In the genomic region with DNA sequence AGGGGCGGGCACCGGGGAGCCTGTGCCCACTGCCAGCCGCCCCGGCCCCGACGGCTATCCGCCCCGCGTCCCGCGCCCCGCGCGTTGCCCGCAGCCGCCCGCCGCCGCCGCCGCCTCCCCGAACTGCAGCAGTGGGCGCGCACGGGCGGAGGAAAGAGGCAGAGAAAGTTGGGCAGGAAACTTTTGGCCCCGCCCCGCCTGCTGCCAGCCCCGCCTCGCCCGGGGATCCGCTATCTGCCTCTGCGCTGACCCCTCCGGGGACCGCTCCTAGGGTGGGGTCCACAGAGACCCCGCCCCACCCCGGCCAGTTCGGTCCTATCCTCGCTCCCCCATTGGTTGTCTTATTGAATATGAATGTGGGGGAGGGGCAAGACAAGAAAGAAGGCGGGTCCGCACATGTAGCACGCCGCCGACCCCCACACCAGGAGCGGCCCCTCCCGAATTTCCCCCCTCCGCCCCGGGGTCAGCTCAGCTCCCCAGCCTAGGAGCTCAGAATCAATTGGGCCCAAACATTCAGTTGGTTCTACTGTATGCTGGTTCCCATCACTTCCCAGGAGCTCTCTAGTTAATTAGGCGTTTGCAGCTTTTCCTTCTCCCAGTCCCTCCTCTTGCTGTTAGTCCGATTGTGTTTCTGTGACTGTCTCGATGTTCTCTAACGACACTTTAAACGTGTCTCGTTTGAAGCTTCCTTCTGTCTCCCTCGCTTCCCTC, we compare ENCODE assay signal across 8 mouse cellular contexts. TPM values are rescaled to one million over a fixed set of nuclear protein-coding genes. Genes with fewer than 3 reads are reported as not detected.
DNase-seq lines count a peak whose midpoint lies in the region; ATAC-seq and TF ChIP-seq lines count a peak whose summit lies in the region.

Gene Zcchc24, minus strand, starts transcription at position 125 of the 711 bp plus-strand sequence.

- peak within 1 kb of the TSS; percentile 68 for H3K9ac ChIP-seq in MEL (ENCODE audit: control insufficient read depth, low read depth, low read length, poor library complexity, severe bottlenecking)
- H3K9ac ChIP-seq in hindbrain, embryonic 11.5 days (ENCODE audit: low read depth, low read length) = peak within 1 kb of the TSS; percentile 62
- peak within 1 kb of the TSS; percentile 90 for H3K9ac ChIP-seq in lung, embryonic 16.5 days (ENCODE audit: low read length)

- no peaks in the 10 kb centered on the region for H3K9me3 ChIP-seq in MEL (replicated peaks; ENCODE audit: insufficient read depth, low read length)
- no peaks in the 10 kb centered on the region for H3K9me3 ChIP-seq in hindbrain, embryonic 11.5 days (ENCODE audit: control insufficient read depth, low read length)
- H3K9me3 ChIP-seq in lung, embryonic 16.5 days (ENCODE audit: control insufficient read depth, low read length) = no peaks in the 10 kb centered on the region

- H3K4me3 ChIP-seq in MEL (ENCODE audit: control insufficient read depth in 1 of 2, insufficient read depth in 1 of 2, low read depth in 2 of 2, low read length in 2 of 2) = peak within 1 kb of the TSS; percentile 66 to 74
- H3K4me3 ChIP-seq in cerebellum, adult 2 months (replicated peaks; ENCODE audit: insufficient read depth, low read depth, low read length) = peak within 1 kb of the TSS; percentile 52
- peak within 1 kb of the TSS; percentile 59 for H3K4me3 ChIP-seq in hindbrain, embryonic 11.5 days (ENCODE audit: low read depth, low read length)
- H3K4me3 ChIP-seq in lung, embryonic 16.5 days (ENCODE audit: low read length) = peak within 1 kb of the TSS; percentile 82

- peak in 1 of 2 experiments; percentile 42; a peak in 1 of 4 replicates for TF ChIP-seq POLR2A in MEL (IDR thresholded peaks at IDR 0.05; ENCODE audit: control insufficient read depth in 1 of 2, insufficient read depth in 1 of 2, low read depth in 1 of 2, low read length in 2 of 2, poor library complexity in 1 of 2)
- TF ChIP-seq POLR2A in cerebellum, adult 2 months (IDR thresholded peaks at IDR 0.05; ENCODE audit: borderline replicate concordance, insufficient read depth, low read length) = no peak

- peaks cover 0 to 3% of the 10 kb centered on the region in 2 experiments; a peak in 2 of 4 replicates for H3K4me1 ChIP-seq in MEL (ENCODE audit: control insufficient read depth in 1 of 2, insufficient read depth in 2 of 2, low read length in 2 of 2)
- H3K4me1 ChIP-seq in cerebellum, adult 2 months (ENCODE audit: control insufficient read depth, insufficient read depth, low read length) = no peaks in the 10 kb centered on the region; the same call in 1 of the 2 replicates
- H3K4me1 ChIP-seq in hindbrain, embryonic 11.5 days (replicated peaks; ENCODE audit: control insufficient read depth, insufficient read depth, low read length) = peaks cover 19% of the 10 kb centered on the region
- H3K4me1 ChIP-seq in lung, embryonic 16.5 days (replicated peaks; ENCODE audit: control insufficient read depth, insufficient read depth, low read length) = peaks cover 26% of the 10 kb centered on the region

- peak within 1 kb of the TSS; percentile 14; the same call in 1 of the 2 replicates for H3K27ac ChIP-seq in MEL (ENCODE audit: control insufficient read depth, low read depth, low read length)
- peak within 1 kb of the TSS; percentile 69 for H3K27ac ChIP-seq in cerebellum, adult 2 months (ENCODE audit: insufficient read depth, low read length)
- peak within 1 kb of the TSS; percentile 37 for H3K27ac ChIP-seq in hindbrain, embryonic 11.5 days (ENCODE audit: low read depth, low read length)
- H3K27ac ChIP-seq in lung, embryonic 16.5 days (ENCODE audit: low read length) = peak within 1 kb of the TSS; percentile 85

- H3K4me2 ChIP-seq in hindbrain, embryonic 11.5 days (replicated peaks; ENCODE audit: low read depth, low read length) = peak within 1 kb of the TSS; percentile 97
- peak within 1 kb of the TSS; percentile 84 for H3K4me2 ChIP-seq in lung, embryonic 16.5 days (ENCODE audit: low read depth, low read length)

- peak; percentile 94 for DNase-seq in MEL (ENCODE audit: low read depth, low spot score)
- peak; percentile 50 to 64 for DNase-seq in cerebellum, adult 2 months
- DNase-seq in frontal cortex, postnatal 10 days (ENCODE audit: low spot score in 2 of 2) = peak; percentile 85
- peak; percentile 91 for DNase-seq in hindbrain, embryonic 11.5 days (ENCODE audit: low spot score)
- peak; percentile 90 for DNase-seq in layer of hippocampus, adult 9-11 months
- peak; percentile 78 for DNase-seq in ovary, postnatal 10 days (ENCODE audit: low spot score)
- peak; percentile 93 for DNase-seq in thymus, postnatal 14 days

- no peak for TF ChIP-seq CTCF in MEL (IDR thresholded peaks at IDR 0.05 in 2 of 3, conservative IDR thresholded peaks at IDR 0.05 in 1 of 3; ENCODE audit: control insufficient read depth in 1 of 3, insufficient read depth in 1 of 3, low read depth in 2 of 3, low read length in 3 of 3, poor library complexity in 1 of 3, severe bottlenecking in 1 of 3)
- no peak for TF ChIP-seq CTCF in cerebellum, adult 2 months (IDR thresholded peaks at IDR 0.05; ENCODE audit: borderline replicate concordance, insufficient read depth, low read depth, low read length)

- WGBS in cerebellum, adult 2 months = 3% methylated on average over 54 of the region's 55 CpGs
- 1% methylated on average over 55 of the region's 55 CpGs for WGBS in hindbrain, embryonic 11.5 days
- 1% methylated on average over 34 of the region's 55 CpGs for WGBS in lung, embryonic 16.5 days

- ATAC-seq in hindbrain, embryonic 11.5 days (ENCODE audit: low FRiP score) = peak; percentile 89
- peak; percentile 96 for ATAC-seq in lung, embryonic 16.5 days (ENCODE audit: low read depth)

- H3K36me3 ChIP-seq in MEL (ENCODE audit: control insufficient read depth in 1 of 2, insufficient read depth in 2 of 2, low read length in 2 of 2) = peaks cover 0 to 2% of the 10 kb centered on the region in 2 experiments; a peak in 2 of 4 replicates
- no peaks in the 10 kb centered on the region for H3K36me3 ChIP-seq in hindbrain, embryonic 11.5 days (ENCODE audit: control insufficient read depth, insufficient read depth, low read length)
- H3K36me3 ChIP-seq in lung, embryonic 16.5 days (ENCODE audit: control insufficient read depth, insufficient read depth, low read length) = no peaks in the 10 kb centered on the region

- peaks cover 1% of the 10 kb centered on the region; the same call in 1 of the 2 replicates for H3K79me2 ChIP-seq in MEL (ENCODE audit: control insufficient read depth, insufficient read depth, low read length, poor library complexity)

- H3K27me3 ChIP-seq in MEL (ENCODE audit: control insufficient read depth in 1 of 2, insufficient read depth in 2 of 2, low read length in 2 of 2) = 0 out of 4 replicates have a peak, but pooled peaks cover 0 to 1% of the 10 kb centered on the region in 2 experiments
- peaks cover 7% of the 10 kb centered on the region; the same call in 1 of the 2 replicates for H3K27me3 ChIP-seq in cerebellum, adult 2 months (ENCODE audit: control insufficient read depth, insufficient read depth, low read length)
- no peaks in the 10 kb centered on the region for H3K27me3 ChIP-seq in hindbrain, embryonic 11.5 days (ENCODE audit: control insufficient read depth, insufficient read depth, low read length)
- no peaks in the 10 kb centered on the region for H3K27me3 ChIP-seq in lung, embryonic 16.5 days (ENCODE audit: control insufficient read depth, insufficient read depth, low read depth, low read length)

- TF ChIP-seq EP300 in MEL (IDR thresholded peaks at IDR 0.05; ENCODE audit: low read depth in 1 of 2, low read length in 2 of 2) = no peak

- no peak for TF ChIP-seq RAD21 in MEL (IDR thresholded peaks at IDR 0.05; ENCODE audit: low read depth, low read length)

TF ChIP-seq in MEL, 35 proteins besides CTCF, POLR2A, EP300 and RAD21:
- TF ChIP-seq CHD1 (IDR thresholded peaks at IDR 0.05; ENCODE audit: low read depth, low read length) (no peak), MEF2A (IDR thresholded peaks at IDR 0.05; ENCODE audit: extremely low read depth, insufficient replicate concordance, low read depth, low read length, poor library complexity, severe bottlenecking) (no peak), MXI1 (IDR thresholded peaks at IDR 0.05; ENCODE audit: low read depth, low read length) (0 out of 2 replicates have a peak, but pooled peaks have one; percentile 23), NELFE (IDR thresholded peaks at IDR 0.05; ENCODE audit: low read depth, low read length) (no peak), SIN3A (IDR thresholded peaks at IDR 0.05; ENCODE audit: low read length) (no peak), MYC (IDR thresholded peaks at IDR 0.05; ENCODE audit: low read depth, low read length) (no peak), E2F4 (IDR thresholded peaks at IDR 0.05; ENCODE audit: borderline replicate concordance, low read depth, low read length) (no peak), ZC3H11A (IDR thresholded peaks at IDR 0.05; ENCODE audit: low read depth, low read length) (no peak), ZKSCAN1 (IDR thresholded peaks at IDR 0.05; ENCODE audit: low read depth, low read length) (no peak), ZMIZ1 (IDR thresholded peaks at IDR 0.05; ENCODE audit: low read depth, low read length) (0 out of 2 replicates have a peak, but pooled peaks have one; percentile 26), KAT2A (conservative IDR thresholded peaks at IDR 0.05; ENCODE audit: low read depth, low read length) (no peak), ZNF384 (IDR thresholded peaks at IDR 0.05; ENCODE audit: low read depth, low read length) (no peak), SMC3 (IDR thresholded peaks at IDR 0.05; ENCODE audit: low read depth, low read length) (no peak), USF1 (IDR thresholded peaks at IDR 0.05; ENCODE audit: low read depth, low read length) (no peak), POLR2AphosphoS5 (IDR thresholded peaks at IDR 0.05; ENCODE audit: borderline replicate concordance, low read depth, low read length) (no peak), MAZ (IDR thresholded peaks at IDR 0.05; ENCODE audit: low read depth, low read length) (peak; percentile 44; the same call in 1 of the 2 replicates), NRF1 (IDR thresholded peaks at IDR 0.05; ENCODE audit: insufficient read depth, low read depth, low read length, poor library complexity, severe bottlenecking) (0 out of 2 replicates have a peak, but pooled peaks have one; percentile 8)

RNA-seq across cellular contexts. Expression of gene Zcchc24, which starts in this region (rescaled TPM):
- 1.8 and 2.3 TPM in 2 replicates for total RNA-seq in MEL (2012; rRNA removed)
- 1 to 10 TPM in 1 of 2 experiments, not detected in 1; 8.7 TPM for polyA plus RNA-seq in MEL (2012; ENCODE audit: insufficient read depth in 1 of 2, insufficient read length in 2 of 2, low read depth in 1 of 2, low replicate concordance in 2 of 2, missing spikeins in 1 of 2)
- polyA plus RNA-seq in cerebellum, adult 2 months (2012; rRNA removed) = 67.3 and 71.4 TPM in 2 replicates
- 13.4 and 14.3 TPM in 2 replicates for polyA plus RNA-seq in hindbrain, embryonic 11.5 days (2014; fragmentation: Nextera tagmentation; extraction: Ambion mirVana)
- 12.8 and 14.6 TPM in 2 replicates for polyA plus RNA-seq in lung, embryonic 16.5 days (2015; fragmentation: Nextera tagmentation; extraction: Ambion mirVana)

Comparison
In these comparisons a context has a peak if more than half of its experiments do, and no peak if none do; other contexts are left out.
1. Peak in every context shown above with its lines: DNase-seq, ATAC-seq, H3K4me3 ChIP-seq and H3K27ac ChIP-seq.
2. H3K27ac ChIP-seq: peak in every context shown above with its lines; median percentile 85 in lung, embryonic 16.5 days; 69 in cerebellum, adult 2 months; 37 in hindbrain, embryonic 11.5 days; 14 in MEL.